Mouse (Mus musculus): ENCODE results near the gene Ufd1. TPM values are rescaled to one million over a fixed set of nuclear protein-coding genes. Genes with fewer than 3 reads are reported as not detected.
A peak's percentile ranks its signal among the peaks of the same experiment; 100 is the strongest.

Ufd1 gene
- total and polyA plus RNA-seq, 3 experiments: 41.9 to 67.8 TPM; not detected in 1

DNA sequence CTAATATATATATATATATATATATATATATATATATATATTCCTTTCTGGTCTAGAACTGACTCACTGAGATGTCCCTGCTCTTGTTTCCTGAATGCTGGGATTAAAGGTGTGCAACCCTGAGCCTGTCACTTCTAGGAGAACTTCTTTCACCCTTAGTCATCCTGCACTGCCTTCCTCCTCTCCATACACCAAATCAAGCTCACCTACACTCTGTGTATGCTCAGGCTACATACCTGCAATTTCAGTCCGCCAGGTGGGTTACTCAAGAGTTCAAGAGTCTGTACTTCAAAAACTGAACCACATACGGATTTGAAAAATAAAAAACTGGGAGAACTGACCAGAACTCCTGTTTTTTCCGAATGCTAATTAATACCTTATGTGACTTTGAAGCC, 24.5 kb downstream of the Ufd1 start:
- DNase-seq (ENCODE audit: low read depth, low spot score): no peak
- Histone ChIP-seq H3K79me2 (ENCODE audit: control insufficient read depth, insufficient read depth, low read length, poor library complexity) (peaks cover 6% of the 10 kb centered on the region), H3K4me1 (ENCODE audit: control insufficient read depth in 1 of 2, insufficient read depth in 2 of 2, low read length in 2 of 2) (peaks cover 4% of the 10 kb centered on the region in 2 experiments; a peak in 2 of 4 replicates), H3K27ac (ENCODE audit: control insufficient read depth, low read depth, low read length) (no peak overlapping the region), H3K9ac (ENCODE audit: control insufficient read depth, low read depth, low read length, poor library complexity, severe bottlenecking) (peak overlapping the region; percentile 8; the same call in 1 of the 2 replicates), H3K4me3 (ENCODE audit: control insufficient read depth in 1 of 2, insufficient read depth in 1 of 2, low read depth in 2 of 2, low read length in 2 of 2) (peak overlapping the region; percentile 90 to 92), H3K27me3 (ENCODE audit: control insufficient read depth in 1 of 2, insufficient read depth in 2 of 2, low read length in 2 of 2) (no peaks in the 10 kb centered on the region), H3K9me3 (replicated peaks; ENCODE audit: insufficient read depth, low read length) (no peaks in the 10 kb centered on the region), H3K36me3 (ENCODE audit: control insufficient read depth in 1 of 2, insufficient read depth in 2 of 2, low read length in 2 of 2) (peaks cover 9 to 12% of the 10 kb centered on the region in 2 experiments)
- TF ChIP-seq MXI1 (IDR thresholded peaks at IDR 0.05; ENCODE audit: low read depth, low read length): no peak
- no peak for TF ChIP-seq ETS1 (IDR thresholded peaks at IDR 0.05; ENCODE audit: low read depth, low read length)
- TF ChIP-seq ZKSCAN1 (IDR thresholded peaks at IDR 0.05; ENCODE audit: low read depth, low read length): no peak
- TF ChIP-seq GABPA (IDR thresholded peaks at IDR 0.05; ENCODE audit: low read depth, low read length): no peak
- no peak for TF ChIP-seq E2F4 (IDR thresholded peaks at IDR 0.05; ENCODE audit: borderline replicate concordance, low read depth, low read length)

DNA sequence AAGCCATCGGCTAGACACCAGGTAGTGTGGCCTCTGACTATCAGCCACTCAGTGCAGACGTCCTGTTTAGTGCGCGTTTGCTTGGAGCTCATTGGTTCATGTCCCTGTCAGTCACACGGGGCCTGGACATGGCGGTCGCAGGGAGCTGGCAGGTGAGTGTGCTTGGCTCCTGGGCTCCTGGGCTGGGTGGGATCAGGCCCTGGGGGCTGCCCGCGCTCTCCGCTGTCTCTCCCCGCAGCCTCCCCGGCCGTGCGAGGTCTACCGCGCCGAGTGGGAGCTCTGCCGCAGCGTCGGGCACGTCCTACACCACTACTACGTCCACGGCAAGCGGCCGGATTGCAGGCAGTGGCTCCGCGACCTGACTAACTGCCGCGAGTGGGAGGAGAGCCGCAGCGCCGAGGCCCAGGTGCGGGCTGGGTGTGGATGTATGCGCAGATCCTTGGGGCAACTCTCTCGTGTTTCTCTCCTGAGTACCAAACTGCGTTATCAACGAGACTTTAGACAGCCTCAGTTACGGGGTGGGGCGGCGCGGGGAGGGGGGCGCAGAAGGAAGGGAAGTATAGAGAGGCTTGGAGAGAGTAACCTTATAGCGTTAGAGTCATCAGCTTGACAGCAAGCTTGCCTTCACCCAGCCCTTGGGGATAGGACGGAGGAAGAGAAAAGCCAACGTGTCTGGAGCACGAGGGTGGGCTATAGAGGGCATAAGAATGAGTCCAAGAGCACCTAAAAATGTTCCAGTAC, 25.1 kb downstream of the Ufd1 start, which contains the start of the genes 2510002D24Rik and Gm28539:
Gene 2510002D24Rik (plus strand): TSS at position 111 of the 741 bp plus-strand sequence.
Gene Gm28539 (plus strand): TSS at position 117 of the 741 bp plus-strand sequence.
- peak within 1 kb of the TSS; percentile 90 to 92 for H3K4me3 ChIP-seq (ENCODE audit: control insufficient read depth in 1 of 2, insufficient read depth in 1 of 2, low read depth in 2 of 2, low read length in 2 of 2)
- peak within 1 kb of the TSS; percentile 53 for H3K27ac ChIP-seq (ENCODE audit: control insufficient read depth, low read depth, low read length)
- H3K9me3 ChIP-seq (replicated peaks; ENCODE audit: insufficient read depth, low read length): no peaks in the 10 kb centered on the region
- H3K36me3 ChIP-seq (ENCODE audit: control insufficient read depth in 1 of 2, insufficient read depth in 2 of 2, low read length in 2 of 2): peaks cover 7 to 9% of the 10 kb centered on the region in 2 experiments
- DNase-seq (ENCODE audit: low read depth, low spot score): peak; percentile 96
- H3K4me1 ChIP-seq (ENCODE audit: control insufficient read depth in 1 of 2, insufficient read depth in 2 of 2, low read length in 2 of 2): peaks cover 4% of the 10 kb centered on the region in 2 experiments; a peak in 2 of 4 replicates
- no peaks in the 10 kb centered on the region for H3K27me3 ChIP-seq (ENCODE audit: control insufficient read depth in 1 of 2, insufficient read depth in 2 of 2, low read length in 2 of 2)
- H3K9ac ChIP-seq (ENCODE audit: control insufficient read depth, low read depth, low read length, poor library complexity, severe bottlenecking): peak within 1 kb of the TSS; percentile 86
- H3K79me2 ChIP-seq (ENCODE audit: control insufficient read depth, insufficient read depth, low read length, poor library complexity): peaks cover 6% of the 10 kb centered on the region
- TF ChIP-seq POLR2A (IDR thresholded peaks at IDR 0.05; ENCODE audit: control insufficient read depth in 1 of 2, insufficient read depth in 1 of 2, low read depth in 1 of 2, low read length in 2 of 2, poor library complexity in 1 of 2): peak; percentile 81 to 90
- no peak for TF ChIP-seq GATA1 (IDR thresholded peaks at IDR 0.05; ENCODE audit: low read depth, low read length)
- no peak for TF ChIP-seq GABPA (IDR thresholded peaks at IDR 0.05; ENCODE audit: low read depth, low read length)
- TF ChIP-seq MYC (IDR thresholded peaks at IDR 0.05; ENCODE audit: low read depth, low read length): no peak
- peak; percentile 26 for TF ChIP-seq CHD2 (IDR thresholded peaks at IDR 0.05; ENCODE audit: low read length)
- TF ChIP-seq BHLHE40 (IDR thresholded peaks at IDR 0.05; ENCODE audit: borderline replicate concordance, low read depth, low read length): no peak
- TF ChIP-seq USF1 (IDR thresholded peaks at IDR 0.05; ENCODE audit: low read depth, low read length): no peak
- TF ChIP-seq SIN3A (IDR thresholded peaks at IDR 0.05; ENCODE audit: low read length): no peak
- TF ChIP-seq MAFK (IDR thresholded peaks at IDR 0.05; ENCODE audit: borderline replicate concordance, low read depth, low read length): no peak
- no peak for TF ChIP-seq UBTF (IDR thresholded peaks at IDR 0.05; ENCODE audit: borderline replicate concordance, insufficient read depth, low read depth, low read length)
- no peak for TF ChIP-seq RAD21 (IDR thresholded peaks at IDR 0.05; ENCODE audit: low read depth, low read length)
- TF ChIP-seq JUND (IDR thresholded peaks at IDR 0.05; ENCODE audit: low read depth, low read length): no peak
- no peak for TF ChIP-seq EP300 (IDR thresholded peaks at IDR 0.05; ENCODE audit: low read depth in 1 of 2, low read length in 2 of 2)
- no peak for TF ChIP-seq ETS1 (IDR thresholded peaks at IDR 0.05; ENCODE audit: low read depth, low read length)
- TF ChIP-seq TCF12 (IDR thresholded peaks at IDR 0.05; ENCODE audit: low read depth, low read length): 0 out of 2 replicates have a peak, but pooled peaks have one; percentile 20
- TF ChIP-seq MYB (IDR thresholded peaks at IDR 0.05; ENCODE audit: low read depth, low read length): no peak
- peak; percentile 81; the same call in 1 of the 2 replicates for TF ChIP-seq POLR2AphosphoS2 (IDR thresholded peaks at IDR 0.05; ENCODE audit: low read length)
- TF ChIP-seq CTCF (IDR thresholded peaks at IDR 0.05 in 2 of 3, conservative IDR thresholded peaks at IDR 0.05 in 1 of 3; ENCODE audit: control insufficient read depth in 1 of 3, insufficient read depth in 1 of 3, low read depth in 2 of 3, low read length in 3 of 3, poor library complexity in 1 of 3, severe bottlenecking in 1 of 3): no peak
- no peak for TF ChIP-seq KAT2A (conservative IDR thresholded peaks at IDR 0.05; ENCODE audit: low read depth, low read length)
- no peak for TF ChIP-seq ZC3H11A (IDR thresholded peaks at IDR 0.05; ENCODE audit: low read depth, low read length)
- TF ChIP-seq POLR2AphosphoS5 (IDR thresholded peaks at IDR 0.05; ENCODE audit: borderline replicate concordance, low read depth, low read length): no peak
- TF ChIP-seq CHD1 (IDR thresholded peaks at IDR 0.05; ENCODE audit: low read depth, low read length): no peak
- no peak for TF ChIP-seq ZNF384 (IDR thresholded peaks at IDR 0.05; ENCODE audit: low read depth, low read length)
- TF ChIP-seq TAL1 (IDR thresholded peaks at IDR 0.05; ENCODE audit: low read length): no peak
- TF ChIP-seq ZKSCAN1 (IDR thresholded peaks at IDR 0.05; ENCODE audit: low read depth, low read length): no peak
- TF ChIP-seq SMC3 (IDR thresholded peaks at IDR 0.05; ENCODE audit: low read depth, low read length): no peak
- TF ChIP-seq E2F4 (IDR thresholded peaks at IDR 0.05; ENCODE audit: borderline replicate concordance, low read depth, low read length): no peak
- no peak for TF ChIP-seq MEF2A (IDR thresholded peaks at IDR 0.05; ENCODE audit: extremely low read depth, insufficient replicate concordance, low read depth, low read length, poor library complexity, severe bottlenecking)
- 0 out of 2 replicates have a peak, but pooled peaks have one; percentile 23 for TF ChIP-seq MAX (IDR thresholded peaks at IDR 0.05; ENCODE audit: low read length)

Data from MEL (cell line).